Mouse (Mus musculus): ENCODE data around the gene Dmrta2. TPM values are rescaled to one million over a fixed set of nuclear protein-coding genes. Genes with fewer than 3 reads are reported as not detected.

Dmrta2 gene
- total RNA-seq, 2 experiments from 2014 or later, result not detected

- ATAC-seq (ENCODE audit: poor library complexity, severe bottlenecking), result no peak
These were observed 1.0 kb downstream of the Dmrta2 start for GRCm38 (mm10) chr4:109978858-109979340.

- ATAC-seq (ENCODE audit: poor library complexity, severe bottlenecking), result no peak
These were observed 1.8 kb downstream of the Dmrta2 start for GRCm38 (mm10) chr4:109979461-109980320.

GRCm38 (mm10) chr4:109980321-109981082, 2.6 kb downstream of the Dmrta2 start:
- ATAC-seq (ENCODE audit: poor library complexity, severe bottlenecking), result no peak

GRCm38 (mm10) chr4:109981083-109981870, 3.4 kb downstream of the Dmrta2 start:
- no peak for ATAC-seq (ENCODE audit: poor library complexity, severe bottlenecking)

GRCm38 (mm10) chr4:109981871-109982680, 4.2 kb downstream of the Dmrta2 start:
- ATAC-seq (ENCODE audit: poor library complexity, severe bottlenecking), result no peak

GRCm38 (mm10) chr4:109982681-109983265, 4.9 kb downstream of the Dmrta2 start:
- no peak for ATAC-seq (ENCODE audit: poor library complexity, severe bottlenecking)

- no peak for ATAC-seq (ENCODE audit: poor library complexity, severe bottlenecking)
These were observed 5.6 kb downstream of the Dmrta2 start for GRCm38 (mm10) chr4:109983281-109984001.

- no peak for ATAC-seq (ENCODE audit: poor library complexity, severe bottlenecking)
These were observed 6.2 kb downstream of the Dmrta2 start for GRCm38 (mm10) chr4:109984011-109984411.

GRCm38 (mm10) chr4:109984496-109985423, 6.9 kb downstream of the Dmrta2 start:
- no peak for ATAC-seq (ENCODE audit: poor library complexity, severe bottlenecking)

GRCm38 (mm10) chr4:109985424-109986172, 7.7 kb downstream of the Dmrta2 start:
- ATAC-seq (ENCODE audit: poor library complexity, severe bottlenecking), result no peak

- no peak for ATAC-seq (ENCODE audit: poor library complexity, severe bottlenecking)
These were observed 8.4 kb downstream of the Dmrta2 start for GRCm38 (mm10) chr4:109986301-109986700.

- no peak for ATAC-seq (ENCODE audit: poor library complexity, severe bottlenecking)
These were observed 9.0 kb downstream of the Dmrta2 start for GRCm38 (mm10) chr4:109986748-109987355.

GRCm38 (mm10) chr4:109987560-109988362, 9.9 kb downstream of the Dmrta2 start:
- peak; percentile 32; the same call in 1 of the 2 replicates for ATAC-seq (ENCODE audit: poor library complexity, severe bottlenecking)

GRCm38 (mm10) chr4:109988411-109988810, 10.6 kb downstream of the Dmrta2 start:
- no peak for ATAC-seq (ENCODE audit: poor library complexity, severe bottlenecking)

- ATAC-seq (ENCODE audit: poor library complexity, severe bottlenecking), result no peak
These were observed 11.4 kb downstream of the Dmrta2 start for GRCm38 (mm10) chr4:109989213-109989612.

- no peak for ATAC-seq (ENCODE audit: poor library complexity, severe bottlenecking)
These were observed 28.2 kb downstream of the Dmrta2 start for GRCm38 (mm10) chr4:110006044-110006443.
